Mouse (Mus musculus) heart, embryonic 13.5 days (tissue): ENCODE results near the gene Mettl7b. TPM values are rescaled to one million over a fixed set of nuclear protein-coding genes. Genes with fewer than 3 reads are reported as not detected.

Experiments
- ATAC-seq: fragments of 200-750 bp; cut with Nextera tagmentation; 2 replicates; pipeline ENCODE4 v1.8.0; 2017; ENCODE audit warnings: moderate TSS enrichment; ENCODE audit not compliant: insufficient number of reproducible peaks, low FRiP score, low TSS enrichment; ENCODE audit errors: extremely low read depth
- H3K27ac ChIP-seq: fragments of 300-500 bp; sonication (generic); replicated peaks from 2 replicates; pipeline ENCODE4 v1.5.1; 2015; ENCODE audit warnings: moderate library complexity, mild to moderate bottlenecking, inconsistent platforms
- H3K27me3 ChIP-seq: fragments of 300-500 bp; sonication (generic); replicated peaks from 2 replicates; pipeline ENCODE4 v1.6.1; 2015; ENCODE audit warnings: mild to moderate bottlenecking, inconsistent platforms
- H3K36me3 ChIP-seq: fragments of 300-500 bp; sonication (generic); 2 replicates; pipeline ENCODE4 v1.6.1; 2015; ENCODE audit warnings: mild to moderate bottlenecking, inconsistent platforms
- H3K4me1 ChIP-seq: fragments of 300-500 bp; sonication (generic); 2 replicates; pipeline ENCODE4 v1.6.1; 2015; ENCODE audit warnings: inconsistent platforms
- H3K4me2 ChIP-seq: fragments of 300-500 bp; sonication (generic); 2 replicates; pipeline ENCODE4 v1.6.1; 2015; ENCODE audit warnings: inconsistent platforms, mild to moderate bottlenecking, moderate library complexity
- H3K4me3 ChIP-seq: fragments of 300-500 bp; sonication (generic); 2 replicates; pipeline ENCODE4 v1.5.1; 2015; ENCODE audit warnings: moderate library complexity, mild to moderate bottlenecking, inconsistent platforms
- H3K9ac ChIP-seq: fragments of 300-500 bp; sonication (generic); 2 replicates; pipeline ENCODE4 v1.6.1; 2015; ENCODE audit warnings: inconsistent platforms, mild to moderate bottlenecking, moderate library complexity
- H3K9me3 ChIP-seq: fragments of 300-500 bp; sonication (generic); 2 replicates; pipeline ENCODE4 v1.6.1; 2016; ENCODE audit warnings: inconsistent platforms
- WGBS: fragments of 180-500 bp; shearing (Covaris S2); methylation state at CpG from one replicate; pipeline ENCODE4 v1.1.7; 2015; ENCODE audit warnings: mixed read lengths; 5-methylcytosine and 5-hydroxymethylcytosine counted together
- polyA plus RNA-seq: library from polyadenylated mRNA; unstranded; fragments of >200 nt; fragmentation: Nextera tagmentation; extraction: Ambion mirVana; gene quantifications from 2 replicates; pipeline ENCODE4 v1.2.1, GENCODE M21; 2015

Mettl7b gene
- polyA plus RNA-seq, 1 experiment from 2014 or later = not detected

DNA sequence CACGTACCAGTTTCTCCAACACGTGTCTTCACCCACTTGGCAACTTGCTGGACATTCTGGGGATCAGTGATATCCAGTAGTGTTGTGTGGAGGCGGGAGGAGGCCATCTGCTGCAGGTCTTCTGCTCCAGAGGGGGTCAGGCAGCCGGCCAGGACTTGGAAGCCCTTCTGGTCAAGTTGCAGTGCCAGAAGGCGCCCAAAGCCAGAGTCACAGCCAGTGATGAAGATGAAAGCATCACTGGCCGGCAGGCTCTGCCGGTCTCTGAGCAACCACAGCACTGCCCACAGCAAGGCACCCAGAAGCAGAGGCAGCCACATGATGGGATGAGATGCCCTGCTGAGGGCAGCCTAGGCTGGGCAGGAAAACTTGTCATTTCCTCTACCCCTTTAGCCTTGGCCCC lies 42.5 kb downstream of the Mettl7b start:
- H3K4me3 ChIP-seq = no peak overlapping the region
- H3K9ac ChIP-seq = no peak overlapping the region
- 72% methylated on average over 7 of the region's 7 CpGs for WGBS
- no peaks in the 10 kb centered on the region for H3K27me3 ChIP-seq
- H3K36me3 ChIP-seq = peaks cover 57% of the 10 kb centered on the region
- 0 out of 2 replicates have a peak overlapping the region, but pooled peaks have one; percentile 29 for H3K27ac ChIP-seq
- H3K9me3 ChIP-seq = no peaks in the 10 kb centered on the region
- peaks cover 45% of the 10 kb centered on the region for H3K4me1 ChIP-seq
- H3K4me2 ChIP-seq = no peak overlapping the region
- ATAC-seq = no peak

DNA sequence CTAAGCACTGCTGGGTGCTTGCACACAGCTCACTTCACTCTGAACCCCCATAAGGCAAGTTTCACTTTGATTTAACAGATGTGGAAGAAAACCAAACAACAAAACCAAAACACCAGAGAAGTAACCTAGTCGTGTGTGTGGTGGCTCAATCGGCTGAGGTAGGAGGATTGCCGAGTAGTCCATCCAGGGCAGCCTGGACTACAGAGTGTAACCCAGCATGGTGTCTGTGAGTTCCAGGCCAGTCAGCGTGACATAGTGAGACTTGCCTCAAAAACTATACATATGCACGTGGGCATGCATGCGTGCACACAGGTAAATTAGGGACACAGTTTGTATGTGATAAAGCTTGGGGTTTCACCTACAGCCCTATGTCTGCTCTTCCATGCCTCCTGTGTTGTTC lies 43.4 kb downstream of the Mettl7b start:
- 88% methylated on average over 6 of the region's 6 CpGs for WGBS
- ATAC-seq = no peak
- Histone ChIP-seq H3K4me1 (peaks cover 48% of the 10 kb centered on the region), H3K9ac (no peak overlapping the region), H3K27ac (no peak overlapping the region), H3K27me3 (no peaks in the 10 kb centered on the region), H3K4me2 (no peak overlapping the region), H3K9me3 (no peaks in the 10 kb centered on the region), H3K36me3 (peaks cover 64% of the 10 kb centered on the region), H3K4me3 (no peak overlapping the region)

DNA sequence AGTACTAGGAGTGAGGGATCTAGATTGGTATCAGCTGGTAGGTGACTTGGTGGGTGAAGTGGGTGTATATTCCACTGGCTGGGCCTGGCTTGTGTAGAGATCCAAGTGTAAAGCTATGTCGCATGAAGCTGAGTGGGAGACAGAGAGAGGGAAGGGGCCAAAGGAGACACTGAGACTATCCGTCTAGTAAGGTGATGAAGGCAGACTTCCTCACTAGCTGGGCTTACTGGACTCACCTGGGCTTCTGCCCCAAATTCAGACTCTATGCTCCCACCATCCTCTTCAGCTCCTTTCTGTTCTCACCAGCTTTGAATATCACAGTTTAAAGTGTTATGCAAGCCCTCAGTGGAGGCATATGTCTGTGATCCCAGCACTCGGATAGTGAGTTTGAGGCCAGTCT lies 44.1 kb downstream of the Mettl7b start:
- Histone ChIP-seq H3K27ac (no peak overlapping the region), H3K27me3 (no peaks in the 10 kb centered on the region), H3K9ac (no peak overlapping the region), H3K4me1 (peaks cover 47% of the 10 kb centered on the region), H3K9me3 (no peaks in the 10 kb centered on the region), H3K4me3 (no peak overlapping the region), H3K36me3 (peaks cover 71% of the 10 kb centered on the region), H3K4me2 (no peak overlapping the region)
- 75% methylated on average over 3 of the region's 3 CpGs for WGBS
- no peak for ATAC-seq

DNA sequence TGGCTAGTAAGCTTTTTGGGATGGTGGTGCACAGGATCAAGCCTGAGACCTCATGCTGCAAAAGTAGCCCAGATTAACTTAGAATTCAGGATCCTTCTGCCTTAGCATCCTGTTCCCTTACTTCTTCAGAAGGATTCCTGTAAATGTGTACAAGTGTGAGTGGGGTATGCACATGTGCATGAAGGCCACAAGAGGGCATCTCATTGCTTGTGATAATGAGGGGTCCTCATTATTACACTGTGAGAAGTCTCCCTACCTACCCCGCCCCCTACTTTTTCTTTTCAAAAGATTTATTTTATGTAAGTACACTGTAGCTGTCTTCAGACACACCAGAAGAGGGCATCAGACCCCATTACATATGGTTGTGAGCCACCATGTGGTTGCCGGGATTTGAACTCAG lies 45.2 kb downstream of the Mettl7b start:
- peaks cover 47% of the 10 kb centered on the region for H3K4me1 ChIP-seq
- no peak overlapping the region for H3K4me2 ChIP-seq
- no peak overlapping the region for H3K27ac ChIP-seq
- H3K36me3 ChIP-seq = peaks cover 78% of the 10 kb centered on the region
- no peaks in the 10 kb centered on the region for H3K9me3 ChIP-seq
- no peak overlapping the region for H3K9ac ChIP-seq
- no peak for ATAC-seq
- H3K27me3 ChIP-seq = no peaks in the 10 kb centered on the region
- WGBS = 73% methylated on average over 2 of the region's 2 CpGs
- no peak overlapping the region for H3K4me3 ChIP-seq

DNA sequence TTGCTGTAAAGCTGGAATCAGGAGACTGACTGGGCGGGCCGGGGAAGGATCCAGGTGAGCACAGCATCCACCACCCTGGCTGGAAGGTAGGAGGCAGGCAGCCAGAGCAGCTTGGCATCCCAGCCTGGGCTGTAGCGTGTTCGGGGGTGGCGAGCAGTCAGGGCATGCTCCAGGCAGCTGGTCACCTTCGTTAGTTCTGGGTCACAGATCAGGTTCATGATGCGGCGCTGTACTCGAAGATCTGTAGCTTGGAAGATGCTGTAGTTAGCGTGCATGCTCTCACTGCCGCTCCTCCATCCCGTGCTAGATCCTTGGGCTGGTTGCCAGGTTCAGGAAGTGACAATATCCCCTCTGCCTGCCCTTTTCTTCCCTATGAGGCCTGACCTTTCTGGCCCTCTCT lies 47.1 kb downstream of the Mettl7b start:
- H3K4me3 ChIP-seq = no peak overlapping the region
- no peak overlapping the region for H3K27ac ChIP-seq
- no peaks in the 10 kb centered on the region for H3K9me3 ChIP-seq
- H3K27me3 ChIP-seq = no peaks in the 10 kb centered on the region
- H3K36me3 ChIP-seq = peaks cover 70% of the 10 kb centered on the region
- WGBS = 84% methylated on average over 12 of the region's 12 CpGs
- peaks cover 41% of the 10 kb centered on the region for H3K4me1 ChIP-seq
- ATAC-seq = no peak
- peak overlapping the region; percentile 28; the same call in 1 of the 2 replicates for H3K9ac ChIP-seq
- H3K4me2 ChIP-seq = no peak overlapping the region

DNA sequence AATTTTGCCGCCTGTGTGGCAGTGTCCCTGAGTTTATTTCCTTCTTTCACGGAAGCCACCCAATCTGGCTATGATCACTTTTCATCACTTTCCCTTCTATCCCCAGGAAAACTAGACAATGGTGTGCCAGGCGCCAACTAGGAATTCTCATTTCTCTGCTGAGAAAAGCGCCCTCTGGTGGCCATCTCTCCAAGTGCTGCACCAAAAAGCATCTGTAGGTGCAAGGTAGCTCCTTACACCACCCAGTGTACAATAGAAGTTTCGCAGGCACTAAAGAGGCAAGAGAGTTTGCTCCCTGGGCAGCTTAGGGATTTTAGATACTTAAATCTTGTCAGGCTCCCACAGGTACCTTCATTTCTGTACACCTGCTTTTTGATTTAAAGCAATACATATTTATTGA lies 47.6 kb downstream of the Mettl7b start:
- WGBS = 11% methylated on average over 5 of the region's 5 CpGs
- H3K9ac ChIP-seq = no peak overlapping the region
- no peak overlapping the region for H3K4me2 ChIP-seq
- H3K4me3 ChIP-seq = no peak overlapping the region
- H3K36me3 ChIP-seq = peaks cover 67% of the 10 kb centered on the region
- H3K4me1 ChIP-seq = peaks cover 38% of the 10 kb centered on the region
- H3K27me3 ChIP-seq = no peaks in the 10 kb centered on the region
- ATAC-seq = no peak
- H3K9me3 ChIP-seq = no peaks in the 10 kb centered on the region
- peak overlapping the region; percentile 41; the same call in 1 of the 2 replicates for H3K27ac ChIP-seq

DNA sequence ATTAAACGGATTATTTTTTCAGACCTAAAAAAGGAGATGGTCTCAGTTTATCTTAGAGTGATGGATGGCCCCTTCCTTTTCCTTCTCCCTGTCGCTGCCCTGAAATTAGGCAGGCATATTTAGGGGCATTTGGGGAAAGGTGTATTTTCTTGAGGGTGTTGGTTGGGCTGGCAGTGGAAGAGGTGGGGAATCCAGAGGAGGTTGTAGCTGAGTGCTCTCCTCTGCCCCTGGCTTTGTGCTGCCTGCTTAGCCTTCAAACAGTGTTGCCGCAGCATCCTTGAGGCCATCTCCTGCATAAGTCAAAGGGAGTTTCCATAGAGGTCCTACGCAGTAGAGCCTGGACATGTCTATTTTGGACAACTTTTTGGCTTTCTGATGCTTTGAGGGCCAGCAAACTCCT lies 48.0 kb downstream of the Mettl7b start:
- Histone ChIP-seq H3K36me3 (peaks cover 63% of the 10 kb centered on the region), H3K27me3 (no peaks in the 10 kb centered on the region), H3K27ac (peak overlapping the region; percentile 41; the same call in 1 of the 2 replicates), H3K9me3 (no peaks in the 10 kb centered on the region), H3K4me3 (no peak overlapping the region), H3K4me1 (peaks cover 38% of the 10 kb centered on the region), H3K4me2 (no peak overlapping the region), H3K9ac (no peak overlapping the region)
- ATAC-seq = no peak
- WGBS = 65% methylated on average over 4 of the region's 4 CpGs

DNA sequence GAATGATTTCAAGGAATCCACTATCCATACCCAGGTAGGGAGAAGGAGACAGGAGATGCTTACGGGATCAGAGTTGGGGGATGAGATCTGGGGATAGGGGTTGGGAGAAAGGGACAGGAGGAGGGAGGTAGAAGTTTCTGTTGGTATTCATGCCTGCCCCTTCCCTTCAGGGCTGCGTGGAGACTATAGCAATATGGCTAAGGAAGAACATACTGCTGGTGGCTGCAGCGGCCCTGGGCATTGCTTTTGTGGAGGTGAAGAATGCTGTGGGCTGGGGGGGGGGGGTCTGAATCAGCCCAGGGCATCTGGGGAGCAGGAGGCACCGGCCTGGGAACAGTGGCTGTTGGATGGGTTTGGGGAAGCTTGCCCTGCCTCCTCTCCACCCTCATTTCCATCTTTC lies 48.5 kb downstream of the Mettl7b start:
- Histone ChIP-seq H3K36me3 (peaks cover 58% of the 10 kb centered on the region), H3K4me2 (no peak overlapping the region), H3K4me1 (peaks cover 38% of the 10 kb centered on the region), H3K9ac (peak overlapping the region; percentile 1), H3K9me3 (no peaks in the 10 kb centered on the region), H3K4me3 (no peak overlapping the region), H3K27me3 (no peaks in the 10 kb centered on the region), H3K27ac (no peak overlapping the region)
- 80% methylated on average over 4 of the region's 4 CpGs for WGBS
- no peak for ATAC-seq

DNA sequence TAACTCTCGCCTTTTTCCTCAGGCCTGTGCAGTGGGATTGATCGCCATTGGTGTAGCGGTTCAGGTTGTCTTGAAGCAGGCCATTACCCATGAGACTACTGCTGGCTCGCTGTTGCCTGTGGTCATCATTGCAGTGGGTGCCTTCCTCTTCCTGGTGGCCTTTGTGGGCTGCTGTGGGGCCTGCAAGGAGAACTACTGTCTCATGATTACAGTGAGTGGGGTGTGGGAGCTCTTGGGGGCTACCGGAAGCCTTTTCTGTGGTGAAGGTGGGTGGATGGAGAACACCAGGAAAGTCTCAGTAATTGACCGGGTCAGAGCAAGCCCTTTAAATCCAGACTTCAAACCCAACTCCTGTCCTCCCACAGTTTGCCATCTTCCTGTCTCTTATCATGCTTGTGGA lies 49.4 kb downstream of the Mettl7b start:
- H3K27ac ChIP-seq = peak overlapping the region; percentile 39; the same call in 1 of the 2 replicates

DNA sequence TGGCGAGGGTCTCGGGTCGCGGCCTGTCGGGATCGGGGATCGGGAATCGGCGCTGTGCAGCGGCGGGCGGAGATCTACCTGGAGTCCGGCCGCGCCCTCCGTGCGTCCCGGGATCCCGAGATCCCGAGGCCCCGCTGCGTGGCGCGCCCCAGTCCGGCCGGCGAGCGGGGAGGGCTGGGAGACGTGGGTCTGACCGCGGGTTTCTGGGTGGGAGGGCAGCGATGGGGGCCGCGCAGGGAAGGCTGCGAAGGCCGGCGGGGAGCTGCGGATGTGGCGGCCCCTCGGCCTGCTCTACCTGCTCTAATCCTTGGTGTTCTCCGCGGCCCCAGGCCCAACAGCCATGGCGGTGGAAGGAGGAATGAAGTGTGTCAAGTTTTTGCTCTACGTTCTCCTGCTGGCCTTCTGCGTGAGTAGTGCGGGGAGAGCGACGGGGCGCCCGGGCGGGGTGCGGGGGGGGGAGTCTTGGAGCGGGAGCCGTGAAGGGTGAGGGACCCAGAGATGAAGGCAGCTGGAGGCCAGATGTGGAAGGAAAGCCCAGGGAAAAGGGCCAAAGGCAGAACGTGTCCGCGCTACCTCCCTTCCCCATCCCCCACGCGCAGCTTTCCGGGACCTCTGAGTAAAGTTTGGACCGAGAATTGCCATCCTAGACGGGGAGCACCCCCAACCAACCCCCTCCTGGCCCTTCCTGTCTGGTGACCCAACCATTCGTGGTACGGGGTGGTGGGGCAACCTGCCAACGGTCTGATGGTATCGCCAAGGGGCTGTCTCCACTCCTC lies 50.5 kb downstream of the Mettl7b start:
- Histone ChIP-seq H3K36me3 (peaks cover 40% of the 10 kb centered on the region), H3K27me3 (no peaks in the 10 kb centered on the region), H3K27ac (peak overlapping the region; percentile 94), H3K9ac (peak overlapping the region; percentile 99), H3K4me3 (peak overlapping the region; percentile 95), H3K4me2 (peak overlapping the region; percentile 79), H3K4me1 (peaks cover 38% of the 10 kb centered on the region), H3K9me3 (no peaks in the 10 kb centered on the region)
- WGBS = under 1% methylated on average over 64 of the region's 66 CpGs
- ATAC-seq = peak; percentile 4; the same call in 1 of the 2 replicates

More for the DNA sequence above, 49.4 kb downstream of the Mettl7b start:
- no peaks in the 10 kb centered on the region for H3K27me3 ChIP-seq
- 86% methylated on average over 6 of the region's 6 CpGs for WGBS
- peaks cover 38% of the 10 kb centered on the region for H3K4me1 ChIP-seq
- H3K9ac ChIP-seq = peak overlapping the region; percentile 99
- peaks cover 49% of the 10 kb centered on the region for H3K36me3 ChIP-seq
- peak overlapping the region; percentile 95 for H3K4me3 ChIP-seq
- no peak for ATAC-seq
- no peaks in the 10 kb centered on the region for H3K9me3 ChIP-seq
- peak overlapping the region; percentile 79 for H3K4me2 ChIP-seq

DNA sequence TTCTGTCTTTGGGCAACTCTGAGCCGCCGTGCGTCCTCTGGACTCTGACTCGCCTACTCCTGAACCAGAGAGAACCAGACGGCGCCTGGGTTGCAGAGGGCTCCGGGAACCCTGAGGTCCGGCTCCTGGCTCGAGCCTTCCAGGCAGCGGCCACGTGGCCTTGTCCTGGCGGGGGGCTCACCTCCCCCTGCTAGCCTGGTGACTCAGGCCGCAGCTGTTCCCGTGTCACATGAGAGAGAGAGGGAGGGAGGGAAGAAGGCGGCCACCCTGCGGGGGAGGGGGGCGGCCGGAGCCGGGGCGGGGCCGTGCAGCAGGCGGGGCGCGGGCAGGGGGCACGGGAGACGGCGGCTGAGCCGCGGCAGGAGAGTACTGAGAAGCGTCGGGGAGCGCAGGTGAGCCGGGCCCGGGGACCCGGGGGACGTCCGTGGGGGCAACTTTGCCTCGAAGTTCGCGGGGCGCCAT lies 51.2 kb downstream of the Mettl7b start:
- Histone ChIP-seq H3K4me2 (peak overlapping the region; percentile 79), H3K4me3 (peak overlapping the region; percentile 95), H3K36me3 (peaks cover 34% of the 10 kb centered on the region), H3K4me1 (peaks cover 38% of the 10 kb centered on the region), H3K9ac (peak overlapping the region; percentile 99), H3K9me3 (no peaks in the 10 kb centered on the region), H3K27ac (peak overlapping the region; percentile 94), H3K27me3 (no peaks in the 10 kb centered on the region)
- peak; percentile 73 for ATAC-seq
- WGBS = 1% methylated on average over 39 of the region's 41 CpGs
